Comparison of ENCODE assay signal across 13 mouse cellular contexts in genomic region chr4:143288880-143289279, GRCm38 (mm10). TPM values are rescaled to one million over a fixed set of nuclear protein-coding genes. Genes with fewer than 3 reads are reported as not detected.
DNase-seq lines count a peak whose midpoint lies in the region; ATAC-seq and TF ChIP-seq lines count a peak whose summit lies in the region.
"Had no signal": no experiment of that assay in that cellular context is flagged by ENCODE, and none has a peak within 500 bp of the region (broad histone marks: within the 10 kb centered on the region; RNA-seq: fewer than 3 reads in every experiment).

No protein-coding gene starts in this region.

- H3ac ChIP-seq in C2C12 (ENCODE audit: control insufficient read depth, insufficient read length, low read depth): peak overlapping the region; percentile 52

- H3K4me1 ChIP-seq in embryonic facial prominence, embryonic 15.5 days: peaks cover 15% of the 10 kb centered on the region; the same call in 1 of the 2 replicates
- H3K4me1 ChIP-seq: megakaryocyte, embryonic 14.5 days had no signal

- H3K27me3 ChIP-seq in C2C12 (ENCODE audit: control insufficient read depth, insufficient read depth, insufficient read length): no peaks in the 10 kb centered on the region
- no peaks in the 10 kb centered on the region for H3K27me3 ChIP-seq in embryonic facial prominence, embryonic 15.5 days
- H3K27me3 ChIP-seq: megakaryocyte, embryonic 14.5 days had no signal

- peak overlapping the region; percentile 55; the same call in 1 of the 2 replicates for H3K27ac ChIP-seq in embryonic facial prominence, embryonic 15.5 days (replicated peaks)

- peaks cover 13% of the 10 kb centered on the region for H3K36me3 ChIP-seq in C2C12 (ENCODE audit: control insufficient read depth, insufficient read depth)
- H3K36me3 ChIP-seq in embryonic facial prominence, embryonic 15.5 days: no peaks in the 10 kb centered on the region

- H3K79me3 ChIP-seq in C2C12 (ENCODE audit: low read depth): peaks cover 34% of the 10 kb centered on the region

- TF ChIP-seq CTCF in C2C12 (IDR thresholded peaks at IDR 0.05; ENCODE audit: control insufficient read depth, insufficient read depth, insufficient read length): no peak

- H3K4me2 ChIP-seq in embryonic facial prominence, embryonic 15.5 days (replicated peaks): no peak overlapping the region

- ATAC-seq in embryonic facial prominence, embryonic 15.5 days (ENCODE audit: insufficient number of reproducible peaks, low FRiP score, low TSS enrichment, low read depth): peak; percentile 56; the same call in 1 of the 2 replicates
- ATAC-seq in inflammation-experienced regulatory T-cells, adult 6 months: no peak
- ATAC-seq: CD4-positive, CD25-positive, alpha-beta regulatory T cell, adult 4 months had no signal

- no peaks in the 10 kb centered on the region for H3K9me3 ChIP-seq in embryonic facial prominence, embryonic 15.5 days (replicated peaks)

- peak; percentile 23 for DNase-seq in heart, adult 8-10 months (ENCODE audit: low spot score)
- no peak for DNase-seq in heart, postnatal 4 days
- peak; percentile 9 for DNase-seq in lung, postnatal 10 days
- no peak for DNase-seq in adrenal gland, adult 18-20 months (ENCODE audit: low spot score in 2 of 2)
- DNase-seq in cerebellum, postnatal 25 days: no peak
- DNase-seq: adrenal gland, adult 2 months; kidney, postnatal 25 days; right cerebral cortex, adult 18-20 months had no signal

- 27% methylated on average over 7 of the region's 7 CpGs for WGBS in embryonic facial prominence, embryonic 15.5 days

- H3K4me3 ChIP-seq in C2C12 (ENCODE audit: insufficient read depth, poor library complexity, severe bottlenecking): no peak overlapping the region
- no peak overlapping the region for H3K4me3 ChIP-seq in embryonic facial prominence, embryonic 15.5 days (replicated peaks)
- H3K4me3 ChIP-seq: megakaryocyte, embryonic 14.5 days had no signal

- no peak overlapping the region for H3K9ac ChIP-seq in embryonic facial prominence, embryonic 15.5 days

- H3K79me2 ChIP-seq in C2C12 (ENCODE audit: control insufficient read depth, insufficient read depth): peaks cover 84% of the 10 kb centered on the region

TF ChIP-seq in C2C12, 6 proteins besides CTCF, POLR2A, EP300 and RAD21:
- no peak for TF ChIP-seq MAX (IDR thresholded peaks at IDR 0.05)
- TF ChIP-seq USF1 (IDR thresholded peaks at IDR 0.05; ENCODE audit: low read depth): no peak
- TF ChIP-seq FOSL1 (IDR thresholded peaks at IDR 0.05; ENCODE audit: insufficient read depth, low read length, poor library complexity, severe bottlenecking): no peak
- TF ChIP-seq MYOG (IDR thresholded peaks at IDR 0.05; ENCODE audit: control insufficient read depth, extremely low read depth, insufficient read length): no peak
- TF ChIP-seq CEBPB (IDR thresholded peaks at IDR 0.05; ENCODE audit: low read depth): peak; percentile 87
- TF ChIP-seq MYOD1 (IDR thresholded peaks at IDR 0.05; ENCODE audit: control insufficient read depth, insufficient read length, low read depth): peak; percentile 48

RNA-seq across cellular contexts. Expression of gene Pdpn, which starts 10.5 kb away (rescaled TPM):
- 1 to 10 TPM; 5.0 to 7.2 (median 5.6) TPM for total RNA-seq in heart, adult 8-10 months (2022)
- total RNA-seq in heart, postnatal 4 days (2021): 10 to 100 TPM; 13.0 to 14.3 TPM
- 133 TPM for polyA plus RNA-seq in C2C12 (2012; fragmentation: generic; extraction: Trizol)
- 43.8 and 45.7 TPM in 2 replicates for polyA plus RNA-seq in embryonic facial prominence, embryonic 15.5 days (2015; fragmentation: Nextera tagmentation; extraction: Ambion mirVana)
- total RNA-seq in adrenal gland, adult 18-20 months (2021): 10 to 100 TPM in 1 of 2 experiments, 1 to 10 TPM in 1; 5.8 to 10.6 TPM
- polyA plus RNA-seq in inflammation-experienced regulatory T-cells, adult 6 months (2017; shearing (Covaris generic)): under 1 TPM in 1 of 3 experiments, not detected in 2; 0.49 TPM
- polyA plus RNA-seq: CD4-positive, CD25-positive, alpha-beta regulatory T cell, adult 4 months had no signal

Comparison
In these comparisons a context has a peak if more than half of its experiments do, and no peak if none do; other contexts are left out.
1. DNase-seq: peak in heart, adult 8-10 months (single experiment) and lung, postnatal 10 days (single experiment); none in heart, postnatal 4 days (single experiment), adrenal gland, adult 18-20 months (0 of 2) and cerebellum, postnatal 25 days (0 of 2).